Mouse (Mus musculus) layer of hippocampus, postnatal 25 days (tissue): ENCODE measurements at regions not wholly inside any gene's neighbourhood (a gene's known extent, or its start where the extent isn't known, plus 50 kb on each side); places are given as distances from the start of the nearest gene placed in this dataset.

Experiments
- DNase-seq, 2 experiments: peaks; one replicate each; pipeline ENCODE4 v3.0.0; 2022; ENCODE audit warnings: mixed read lengths in 2 of 2, low spot score in 1 of 2; ENCODE audit errors: extremely low spot score in 1 of 2
- microRNA-seq, 2 experiments: library from miRNA; unstranded; fragments of <30 nt; microRNA quantifications; one replicate each; pipeline ENCODE4 v1.2.0; 2021

DNA sequence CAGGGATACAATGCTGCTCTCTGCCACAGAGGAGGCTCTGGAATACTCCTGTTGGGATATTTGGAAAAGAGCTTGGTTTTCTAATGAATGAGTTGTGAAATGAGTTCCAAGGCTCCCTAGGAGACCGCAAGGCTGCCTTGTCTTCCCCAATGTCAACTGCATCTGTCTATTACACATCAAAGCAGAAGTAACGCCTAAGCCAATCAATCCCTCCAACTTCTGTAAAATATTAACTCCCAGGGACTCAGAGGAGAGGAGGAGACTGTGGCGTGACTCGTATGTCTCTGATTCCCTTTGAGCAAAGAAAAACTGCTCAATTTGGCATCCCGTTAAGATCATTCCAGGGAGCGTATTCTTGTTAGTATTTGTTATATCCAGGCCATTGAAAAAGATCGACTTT is 235.3 kb downstream of the Epha4 start:
- DNase-seq: no peak

DNA sequence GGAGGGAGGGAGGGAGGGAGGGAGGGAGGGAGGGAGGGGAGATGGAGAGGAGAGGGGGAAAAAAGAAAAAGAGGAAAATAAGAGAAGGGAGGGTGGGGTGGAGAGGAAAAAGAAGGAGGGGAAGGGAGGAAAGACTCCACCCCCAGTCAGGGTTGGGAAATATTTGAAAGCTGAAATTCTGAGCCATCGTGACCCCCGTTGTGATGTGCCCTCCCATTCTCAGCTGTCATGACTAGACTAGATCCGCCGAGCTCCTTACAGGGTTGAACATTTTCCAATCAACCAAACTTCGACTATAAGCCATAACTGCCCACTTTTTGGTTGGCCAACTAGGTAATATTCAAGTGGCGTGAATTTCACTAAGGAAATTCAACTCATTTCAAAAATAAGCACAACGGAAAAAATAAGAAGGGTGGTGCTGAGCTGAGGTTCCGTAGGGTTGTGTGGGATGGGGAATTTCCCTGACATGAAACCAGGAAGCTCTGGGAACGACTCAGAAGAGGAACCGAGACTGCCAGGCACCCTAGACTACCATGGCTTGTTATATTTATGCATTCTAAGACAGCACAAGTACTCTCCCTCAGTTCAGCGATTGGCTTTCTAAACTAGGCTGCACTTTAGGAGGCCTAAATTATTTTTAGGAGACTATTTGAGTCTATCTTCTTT is 234.4 kb downstream of the Epha4 start:
- DNase-seq: no peak

DNA sequence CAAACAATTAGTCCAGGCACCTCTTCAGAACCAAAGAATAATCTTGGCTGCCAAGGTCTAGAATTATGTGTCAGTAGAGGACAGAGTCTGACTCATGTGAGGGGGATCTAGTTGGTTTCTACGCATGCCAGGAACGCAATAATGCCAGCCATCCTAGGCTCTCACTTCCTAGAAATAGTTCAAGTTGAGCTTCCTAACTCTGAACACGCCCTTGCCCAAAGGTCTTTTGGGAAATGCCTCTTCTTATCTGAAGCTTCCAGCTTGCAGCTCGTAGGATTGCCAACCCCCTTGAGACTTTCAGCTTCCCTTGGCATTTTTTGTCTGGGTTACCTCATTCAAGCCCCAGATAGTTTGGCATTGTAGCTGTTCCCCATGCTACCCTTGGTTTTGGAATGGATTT is 233.1 kb downstream of the Epha4 start:
- DNase-seq: no peak

DNA sequence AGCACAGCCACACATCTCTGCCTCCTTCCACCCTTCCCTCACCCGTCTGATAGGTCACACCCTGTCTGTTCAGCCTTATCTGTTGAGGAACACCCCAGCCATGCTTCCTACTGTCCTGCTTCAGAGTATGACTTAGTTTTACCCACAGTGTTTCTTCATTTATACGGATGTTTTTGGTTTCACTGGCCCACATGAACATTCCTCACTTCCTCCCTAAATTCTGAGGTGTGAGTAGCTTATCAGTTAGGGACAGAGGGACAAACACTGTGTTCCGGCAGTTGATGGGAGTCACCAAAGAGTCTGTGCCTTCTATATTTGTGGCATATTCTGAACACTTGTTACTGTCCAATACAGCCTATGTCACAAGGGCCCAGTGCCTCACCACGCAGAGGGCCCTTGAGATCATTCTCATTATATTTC is 216.2 kb downstream of the Epha4 start:
- DNase-seq: no peak

DNA sequence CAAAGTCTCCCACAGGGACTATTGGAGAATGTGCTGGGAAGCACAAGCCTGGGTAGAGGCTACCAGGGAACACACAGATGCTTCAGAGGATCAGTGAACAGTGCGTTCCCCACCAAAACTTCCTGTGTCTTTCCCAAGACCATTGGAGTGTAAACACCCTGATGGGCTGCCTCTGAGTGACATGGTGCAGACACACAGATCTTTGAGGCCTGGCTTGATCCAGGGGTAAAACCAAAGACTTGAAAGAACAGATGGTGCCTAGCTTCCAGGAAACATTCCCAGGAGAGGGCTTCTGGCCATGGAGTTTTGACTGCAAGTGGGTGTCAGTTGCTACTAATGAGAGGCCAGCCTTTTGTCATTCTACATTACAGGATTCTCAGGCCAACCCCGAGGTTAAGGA is 214.1 kb downstream of the Epha4 start:
- no peak for DNase-seq

DNA sequence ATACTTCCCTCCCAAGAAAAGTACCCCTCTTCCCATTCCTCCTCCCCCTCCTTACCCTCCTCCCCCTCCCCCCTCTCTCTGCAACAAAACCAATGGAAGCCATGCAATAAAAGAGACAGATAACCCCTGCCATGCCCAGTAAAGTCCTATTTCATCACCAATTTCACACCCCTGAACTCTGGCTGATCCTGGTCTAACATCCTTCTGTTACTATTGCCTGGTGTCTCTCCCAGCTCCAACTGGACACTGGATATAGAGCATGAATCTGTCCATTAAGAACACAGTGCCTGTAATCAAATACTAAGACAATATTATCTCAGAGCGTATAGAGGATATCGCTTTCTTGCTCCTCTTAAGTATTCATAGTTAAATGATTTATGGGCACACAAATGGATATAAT is 210.1 kb downstream of the Epha4 start:
- no peak for DNase-seq

DNA sequence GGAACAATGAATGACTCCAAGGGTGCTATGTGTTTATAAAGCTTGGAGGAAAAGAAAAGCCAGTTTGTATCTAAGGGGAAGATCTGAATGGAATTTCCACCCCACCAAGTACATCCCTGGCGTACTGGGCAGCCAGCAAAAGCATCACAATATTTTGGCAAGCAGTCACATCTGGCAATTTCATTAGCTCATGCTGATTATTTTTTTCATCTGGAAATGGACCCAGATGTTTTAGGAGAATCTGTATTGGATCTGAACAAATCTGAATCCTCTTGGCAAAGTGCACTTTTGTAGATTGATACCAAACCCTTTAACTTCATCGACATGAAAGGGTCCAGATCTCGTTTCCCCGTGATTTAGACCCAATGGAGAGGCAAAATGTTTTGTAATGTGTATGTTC is 207.1 kb downstream of the Epha4 start:
- DNase-seq: no peak

DNA sequence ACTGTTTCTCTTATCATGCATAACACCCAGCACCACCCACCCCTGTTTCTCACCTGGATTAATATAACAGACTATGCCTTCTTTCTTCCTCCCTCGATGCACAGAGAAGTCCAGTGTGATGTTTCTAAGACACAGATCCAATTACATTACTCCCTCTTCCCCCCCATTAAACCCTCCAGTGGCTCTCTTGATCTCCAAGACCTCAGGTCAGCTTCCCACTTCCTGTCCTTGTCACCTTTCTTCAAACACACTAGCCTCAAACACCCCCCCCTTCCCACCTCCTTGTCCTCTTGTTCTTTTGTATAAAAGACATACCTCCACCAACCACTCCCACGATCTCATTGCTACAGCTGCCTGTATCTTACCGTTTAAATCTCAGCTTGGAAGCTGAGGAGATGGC is 201.8 kb downstream of the Epha4 start:
- no peak for DNase-seq

DNA sequence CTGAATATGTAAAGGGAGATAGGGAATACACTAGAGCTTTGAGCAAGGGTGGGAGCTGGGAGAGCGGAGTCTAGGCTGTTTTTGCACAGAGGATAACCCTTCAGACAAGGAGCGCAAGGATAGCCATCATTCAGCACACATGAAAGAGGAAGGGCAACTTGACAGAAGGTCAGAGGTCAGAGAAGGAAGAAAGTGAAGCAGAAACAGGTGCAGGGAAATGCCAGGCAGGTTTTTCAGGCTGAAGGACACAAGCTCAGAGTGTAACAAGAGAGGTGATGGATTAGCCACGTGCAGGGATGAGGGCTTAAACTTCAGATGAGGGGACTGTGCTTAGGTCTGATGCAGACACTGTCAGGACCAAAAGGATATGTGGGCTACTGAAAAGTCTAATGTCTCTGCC is 199.5 kb downstream of the Epha4 start:
- DNase-seq: no peak

DNA sequence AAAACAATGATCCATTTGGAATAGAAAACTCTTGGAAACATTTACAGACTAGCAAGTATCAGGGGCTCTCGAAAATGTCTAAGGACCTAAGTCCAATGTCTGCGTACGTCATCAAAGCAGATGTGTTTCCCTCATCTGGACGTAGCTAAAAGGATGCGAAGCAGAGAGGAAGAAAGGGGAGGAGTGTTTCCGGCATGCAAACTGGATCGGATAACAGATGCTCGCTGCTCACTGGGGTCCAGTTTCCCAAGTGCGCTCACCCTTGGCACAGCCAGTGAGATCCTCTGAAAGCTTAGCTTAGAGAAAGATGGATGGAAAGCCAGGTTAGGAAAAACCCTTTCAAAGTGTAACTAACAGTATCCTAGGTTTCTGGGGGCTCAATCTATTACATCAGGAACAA is 198.7 kb downstream of the Epha4 start:
- no peak for DNase-seq

Small RNA genes lying in the stretch of these regions (microRNA-seq; reads per million reads assigned to microRNA genes)
- gene Mir6343: 0 reads per million in 2 experiments
